Mouse (Mus musculus) olfactory bulb, adult 2 months (tissue): ENCODE data around the gene Smco4.

Experiments
- CTCF ChIP-seq: fragments of 200-500 bp; IDR thresholded peaks from 2 replicates; pipeline ENCODE4 v1.5.1; 2012; ENCODE audit warnings: low read depth, mild to moderate bottlenecking, low read length, moderate library complexity; ENCODE audit not compliant: insufficient read depth
- POLR2A ChIP-seq: fragments of 200-500 bp; IDR thresholded peaks from 2 replicates; pipeline ENCODE4 v1.6.1; 2012; ENCODE audit warnings: mild to moderate bottlenecking, low read depth, low read length, moderate library complexity; ENCODE audit not compliant: insufficient read depth

- TF ChIP-seq CTCF (no peak), POLR2A (no peak)
Measured at GRCm38 (mm10) chr9:15491686-15492085, 1.5 kb upstream of the Smco4 start.
